ENCODE assay signal across 12 mouse cellular contexts in the genomic region with DNA sequence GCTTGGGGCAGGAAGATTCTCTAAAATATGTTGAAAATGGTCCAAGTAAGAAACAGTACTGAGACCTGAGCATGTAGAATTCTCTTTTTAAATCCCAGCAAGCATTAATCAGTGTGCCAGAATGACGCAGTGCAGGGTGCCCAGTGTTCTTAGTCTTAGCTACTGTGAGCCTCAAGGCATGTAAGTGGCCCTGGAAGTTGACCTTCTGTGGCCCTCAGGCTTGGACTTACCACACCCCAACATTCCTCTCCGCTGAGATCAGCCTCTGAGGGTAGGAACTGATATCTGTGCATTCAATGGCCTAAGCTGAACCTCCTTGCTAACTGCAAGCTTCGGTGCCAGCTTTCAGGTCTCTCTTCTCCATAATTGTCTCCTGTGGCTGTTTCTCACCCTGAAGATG.
DNase-seq lines count a peak whose midpoint lies in the region; ATAC-seq and TF ChIP-seq lines count a peak whose summit lies in the region.
"Had no signal": no experiment of that assay in that cellular context is flagged by ENCODE, and none has a peak within 500 bp of the region (broad histone marks: within the 10 kb centered on the region; RNA-seq: fewer than 3 reads in every experiment).

No protein-coding gene starts in this region.

- H3K27me3 ChIP-seq in kidney, embryonic 15.5 days = no peaks in the 10 kb centered on the region
- no peaks in the 10 kb centered on the region for H3K27me3 ChIP-seq in Patski
- no peaks in the 10 kb centered on the region for H3K27me3 ChIP-seq in heart, postnatal 0 days (ENCODE audit: control insufficient read depth, insufficient read depth, low read length)
- no peaks in the 10 kb centered on the region for H3K27me3 ChIP-seq in forebrain, embryonic 12.5 days

- DNase-seq in kidney, postnatal 10 days = peak; percentile 22
- DNase-seq in Patski (ENCODE audit: low read depth, low spot score) (no peak), adipocyte (ENCODE audit: low spot score) (no peak)
- DNase-seq in heart, postnatal 0 days (ENCODE audit: low spot score) = peak; percentile 69
- peak; percentile 63 to 74 for DNase-seq in lung, postnatal 4 days
- no peak for DNase-seq in retina, embryonic 14.5 days (ENCODE audit: low spot score)
- DNase-seq: left cerebral cortex, postnatal 4 days had no signal

- CTCF ChIA-PET in Patski (lab: Charles Lee) = interaction anchor here (0.8 to 2.1 kb wide), 6 partner anchors 12 to 63 kb away, joined by 3 to 6 read pairs (median 3); no protein-coding TSS in a partner anchor

- TF ChIP-seq EP300 in heart, postnatal 0 days (IDR thresholded peaks at IDR 0.05; ENCODE audit: low read depth) = no peak

- no peak overlapping the region for H3K4me3 ChIP-seq in kidney, embryonic 15.5 days (replicated peaks)
- no peak overlapping the region for H3K4me3 ChIP-seq in heart, postnatal 0 days (ENCODE audit: low read depth, low read length)
- H3K4me3 ChIP-seq in forebrain, embryonic 12.5 days (replicated peaks) = no peak overlapping the region

- H3K9me3 ChIP-seq in kidney, embryonic 15.5 days (replicated peaks) = no peaks in the 10 kb centered on the region
- no peaks in the 10 kb centered on the region for H3K9me3 ChIP-seq in heart, postnatal 0 days (replicated peaks; ENCODE audit: control insufficient read depth, low read length)
- no peaks in the 10 kb centered on the region for H3K9me3 ChIP-seq in forebrain, embryonic 12.5 days

- peaks cover 28% of the 10 kb centered on the region for H3K4me1 ChIP-seq in kidney, embryonic 15.5 days
- H3K4me1 ChIP-seq in heart, postnatal 0 days (ENCODE audit: control insufficient read depth, insufficient read depth) = peaks cover 52% of the 10 kb centered on the region
- H3K4me1 ChIP-seq in forebrain, embryonic 12.5 days = no peaks in the 10 kb centered on the region; the same call in 1 of the 2 replicates

- in situ Hi-C loops in Patski (cut with MboI; ENCODE audit: low pct_unique_long_range_greater_than_20kb) = no loop called here

- no peak overlapping the region for H3K27ac ChIP-seq in kidney, embryonic 15.5 days
- H3K27ac ChIP-seq in heart, postnatal 0 days (ENCODE audit: low read depth) = peak overlapping the region; percentile 61
- no peak overlapping the region for H3K27ac ChIP-seq in forebrain, embryonic 12.5 days
- H3K27ac ChIP-seq: hindbrain, embryonic 14.5 days had no signal

- POLR2A ChIA-PET in Patski (lab: Charles Lee) = interaction anchor here (1.1 to 1.5 kb wide), 4 partner anchors 14 to 439 kb away, joined by 3 to 6 read pairs (median 4); no protein-coding TSS in a partner anchor

- no peak for ATAC-seq in kidney, embryonic 15.5 days (replicated peaks; ENCODE audit: low FRiP score)
- ATAC-seq in Patski = peak; percentile 92
- ATAC-seq in heart, postnatal 0 days (ENCODE audit: insufficient read depth, low read depth) = peak; percentile 67
- ATAC-seq in forebrain, embryonic 12.5 days (ENCODE audit: low FRiP score) = no peak

- 64% methylated on average over 3 of the region's 3 CpGs for WGBS in kidney, embryonic 15.5 days
- WGBS in heart, postnatal 0 days = 16% methylated on average over 3 of the region's 3 CpGs
- WGBS in forebrain, embryonic 12.5 days = 75% methylated on average over 3 of the region's 3 CpGs

- no peak overlapping the region for H3K4me2 ChIP-seq in kidney, embryonic 15.5 days
- H3K4me2 ChIP-seq in heart, postnatal 0 days (ENCODE audit: low read depth, low read length) = no peak overlapping the region
- H3K4me2 ChIP-seq in forebrain, embryonic 12.5 days = no peak overlapping the region
- H3K4me2 ChIP-seq: hindbrain, embryonic 14.5 days; midbrain, embryonic 11.5 days had no signal

- no peak overlapping the region for H3K9ac ChIP-seq in kidney, embryonic 15.5 days
- H3K9ac ChIP-seq in heart, postnatal 0 days (replicated peaks; ENCODE audit: low read depth, low read length) = no peak overlapping the region
- H3K9ac ChIP-seq in forebrain, embryonic 12.5 days = no peak overlapping the region
- H3K9ac ChIP-seq: hindbrain, embryonic 14.5 days had no signal

- TF ChIP-seq CTCF in Patski (IDR thresholded peaks at IDR 0.05) = no peak
- no peak for TF ChIP-seq CTCF in heart, postnatal 0 days (IDR thresholded peaks at IDR 0.05; ENCODE audit: low read depth)

- H3K36me3 ChIP-seq in kidney, embryonic 15.5 days = no peaks in the 10 kb centered on the region
- no peaks in the 10 kb centered on the region for H3K36me3 ChIP-seq in heart, postnatal 0 days (replicated peaks; ENCODE audit: control insufficient read depth, insufficient read depth, low read length)
- H3K36me3 ChIP-seq in forebrain, embryonic 12.5 days (replicated peaks) = no peaks in the 10 kb centered on the region
- H3K36me3 ChIP-seq: G1E had no signal

Comparison
In these comparisons a context has a peak if more than half of its experiments do, and no peak if none do; other contexts are left out.
1. DNase-seq: peak in kidney, postnatal 10 days (single experiment), heart, postnatal 0 days (single experiment) and lung, postnatal 4 days (2 of 2); none in Patski (single experiment), adipocyte (single experiment) and retina, embryonic 14.5 days (single experiment).
2. ATAC-seq: peak in Patski (single experiment) and heart, postnatal 0 days (single experiment); none in kidney, embryonic 15.5 days (single experiment) and forebrain, embryonic 12.5 days (single experiment).